Mouse (Mus musculus): ENCODE measurements around the gene C7.

Gene C7

DNA sequence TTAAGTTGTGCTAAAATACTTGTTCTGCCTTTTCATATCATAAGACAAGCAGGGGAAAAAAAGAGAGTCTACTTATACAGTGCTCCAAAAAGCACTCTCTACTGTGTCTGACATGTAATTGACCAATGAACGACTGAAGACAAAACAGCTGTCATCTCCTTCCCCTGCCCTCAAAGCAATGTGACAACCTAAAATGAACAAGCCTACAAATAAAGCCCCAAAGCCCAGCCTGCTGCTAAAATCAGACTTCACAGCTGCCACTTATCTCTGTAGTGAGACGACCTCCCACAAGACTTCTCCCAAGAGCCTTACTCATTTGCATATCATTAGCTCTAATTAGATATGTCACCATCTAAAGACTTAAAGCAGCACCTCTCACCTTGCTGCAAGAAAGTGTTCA is 60.6 kb downstream of the C7 start:
- no peak for DNase-seq (ENCODE audit: low spot score)

DNA sequence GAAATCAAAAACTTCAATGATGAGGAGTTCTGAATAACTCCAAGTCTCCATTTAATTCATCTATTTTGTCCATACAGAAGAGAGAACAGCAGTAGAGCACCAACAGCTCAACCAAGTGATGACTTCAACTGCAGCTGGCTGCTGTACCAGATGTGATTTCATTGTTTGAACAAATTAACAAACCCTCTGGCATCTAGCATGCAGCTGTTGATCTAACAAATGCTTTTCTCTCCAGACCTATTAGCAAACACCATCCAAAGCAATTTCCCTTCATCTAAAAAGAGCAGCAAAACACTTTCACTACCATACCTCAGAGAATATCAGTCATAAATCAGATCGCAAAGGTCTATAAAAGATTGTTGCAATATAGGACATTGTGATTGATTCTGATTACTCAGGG is 90.2 kb downstream of the C7 start:
- peak; percentile 20 for DNase-seq (ENCODE audit: low spot score)

All from lung, postnatal 25 days (tissue).